Mouse (Mus musculus) gonadal fat pad, adult 2 months (tissue): ENCODE measurements around the gene Erc1. TPM values are rescaled to one million over a fixed set of nuclear protein-coding genes. Genes with fewer than 3 reads are reported as not detected.

ENCODE experiments used
- DNase-seq: peaks from one replicate; pipeline ENCODE4 v3.0.0-alpha.2; 2012; ENCODE audit warnings: low read depth
- polyA plus RNA-seq: library from polyadenylated mRNA; depleted of rRNA; stranded (reverse); fragments of >200 nt; gene quantifications from 2 replicates; pipeline ENCODE4 v1.2.3, GENCODE M21; 2012

The Erc1 gene
- polyA plus RNA-seq, 1 experiment, result 13.7 TPM

DNA sequence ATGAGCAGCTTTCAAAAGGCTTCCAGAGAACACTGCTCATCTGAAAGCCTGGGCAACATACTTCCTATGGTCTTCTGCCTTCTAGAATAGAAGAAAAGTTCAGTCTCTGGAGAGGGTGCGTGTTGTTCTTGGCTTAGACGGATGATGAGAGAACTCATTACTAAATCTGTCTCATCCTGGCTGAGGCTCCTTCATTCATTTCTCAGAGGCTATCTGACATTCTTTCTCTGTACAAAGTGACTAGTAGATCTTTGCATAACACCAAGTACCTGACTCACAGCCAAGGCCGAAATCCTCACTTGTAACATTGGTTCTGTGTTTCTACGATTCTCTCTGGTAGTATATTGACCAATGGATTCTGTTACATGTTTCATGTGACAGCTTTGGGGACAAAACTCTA is 252.5 kb downstream of the Erc1 start:
- peak; percentile 52 for DNase-seq

DNA sequence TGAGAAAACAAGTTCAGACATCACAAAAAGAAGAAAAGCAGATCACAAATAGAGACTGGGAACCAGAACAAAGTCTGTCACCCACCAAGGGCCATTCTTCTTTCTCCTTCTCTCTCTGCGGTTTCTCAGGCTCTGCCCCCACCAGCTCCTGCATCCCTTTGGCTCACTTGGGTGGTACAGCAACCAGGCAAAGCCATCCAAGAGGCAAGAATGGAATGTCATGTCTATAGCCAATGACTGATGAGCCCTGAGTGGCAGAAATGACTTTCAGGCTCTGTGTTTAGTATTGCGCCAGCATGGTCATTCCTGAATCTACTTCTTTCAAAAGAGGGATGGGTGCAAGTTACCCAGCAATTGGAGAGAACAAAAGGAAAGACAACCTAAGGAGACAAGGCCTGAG is 257.1 kb downstream of the Erc1 start:
- DNase-seq, result no peak

GRCm38 (mm10) chr6:119587897-119588296 is 260.1 kb downstream of the Erc1 start:
- DNase-seq, result no peak

DNA sequence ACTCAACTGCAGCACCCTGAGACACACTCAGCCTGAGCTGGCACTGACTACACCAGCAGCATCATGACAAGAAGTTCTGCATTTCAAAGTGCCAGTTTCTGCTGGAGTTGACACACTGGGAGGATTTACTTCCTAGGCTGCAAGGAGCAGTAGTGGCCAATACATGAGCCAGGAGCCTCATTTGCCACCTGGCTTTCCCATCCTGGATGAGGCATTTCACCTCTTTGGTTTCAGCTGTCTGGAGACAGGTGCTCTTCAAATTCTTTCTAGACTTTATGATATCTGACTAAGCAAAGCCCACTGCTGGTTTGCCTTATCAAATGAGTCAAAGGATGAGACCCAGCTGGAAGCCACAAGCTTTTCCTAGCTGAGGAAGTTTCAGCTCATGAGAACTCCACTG is 260.5 kb downstream of the Erc1 start:
- no peak for DNase-seq

- DNase-seq, result no peak
Observed at GRCm38 (mm10) chr6:119585652-119586375, 262.2 kb downstream of the Erc1 start.

GRCm38 (mm10) chr6:119584061-119584460 is 263.9 kb downstream of the Erc1 start:
- no peak for DNase-seq

GRCm38 (mm10) chr6:119583165-119583564 is 264.8 kb downstream of the Erc1 start:
- DNase-seq, result no peak

- DNase-seq, result no peak
Observed at GRCm38 (mm10) chr6:119576706-119577105, 271.3 kb downstream of the Erc1 start.

DNA sequence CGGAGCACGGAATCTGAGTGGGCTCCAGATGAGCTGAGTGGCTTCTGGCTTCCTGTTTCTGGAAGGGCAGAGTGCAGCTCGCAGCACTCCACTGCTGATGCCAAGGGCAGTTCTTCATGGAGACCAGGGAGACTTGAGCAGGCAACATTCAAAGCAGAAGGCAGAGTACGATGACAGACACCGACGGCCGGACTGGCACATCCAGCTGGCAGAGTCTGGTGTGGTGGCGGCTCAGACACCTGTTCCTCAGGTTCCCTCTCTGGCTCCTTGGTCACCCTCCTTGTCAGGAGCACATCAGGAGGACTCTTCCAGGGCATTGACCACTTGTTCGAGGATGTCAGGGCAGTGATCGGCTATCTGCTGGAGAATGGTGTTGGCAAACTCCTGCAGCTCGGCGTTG is 272.6 kb downstream of the Erc1 start:
- no peak for DNase-seq

DNA sequence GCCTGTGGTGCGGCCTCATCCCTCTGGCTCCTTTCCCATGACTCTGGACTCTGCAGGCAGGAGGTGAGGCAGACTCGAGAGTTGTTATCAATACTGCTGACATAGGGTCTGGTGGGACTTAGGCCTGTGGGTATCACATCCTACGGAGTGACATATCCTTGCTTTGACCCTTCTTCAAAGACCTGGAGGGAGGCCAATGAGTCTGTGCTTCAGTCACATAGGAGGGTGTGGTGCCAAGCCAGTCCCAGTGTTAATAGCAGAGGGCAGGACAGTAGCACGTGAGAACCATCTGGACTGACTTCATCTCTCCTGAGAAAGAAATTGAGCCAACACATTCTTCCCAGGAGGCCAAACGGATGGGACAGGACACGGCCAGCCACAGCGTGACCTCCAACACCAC is 275.7 kb downstream of the Erc1 start:
- DNase-seq, result no peak

DNA sequence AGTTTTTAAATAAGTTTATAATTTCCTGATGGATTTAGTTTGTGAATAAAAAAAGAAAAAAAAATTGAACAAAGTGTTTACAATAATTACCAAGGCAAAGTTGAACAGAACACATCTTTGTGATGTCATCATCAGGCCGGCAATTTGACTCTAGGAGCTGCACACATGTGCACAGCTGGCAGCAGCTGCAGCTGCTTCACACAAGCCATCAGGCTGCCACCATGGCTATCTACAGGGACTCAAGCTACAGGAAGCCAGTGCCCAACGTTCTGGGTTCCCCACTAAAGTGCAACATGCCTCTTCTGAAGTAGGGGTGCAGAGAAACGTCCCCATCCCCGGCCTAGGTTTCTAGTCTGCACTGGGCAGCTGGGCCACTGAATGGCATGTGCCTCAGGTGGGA is 277.2 kb downstream of the Erc1 start:
- DNase-seq, result no peak

DNA sequence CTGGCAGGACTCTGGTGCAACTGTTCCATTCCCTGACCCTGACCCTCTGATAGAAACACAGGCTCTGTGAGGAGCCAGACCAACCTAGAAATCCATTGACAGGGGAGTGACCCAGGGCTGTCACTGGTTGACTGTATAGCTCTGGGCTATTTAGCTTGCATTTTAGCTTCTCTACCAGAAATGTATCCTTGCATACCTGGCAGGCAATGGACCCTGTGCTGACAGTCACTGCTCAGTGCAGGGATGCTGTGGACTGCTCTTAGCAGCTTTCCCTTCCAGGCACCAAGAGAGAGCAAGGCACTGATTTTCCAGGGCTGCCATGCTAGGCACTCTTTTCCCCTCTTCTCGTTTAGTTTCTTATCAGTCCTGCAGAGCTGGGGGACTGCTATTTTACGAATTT is 279.6 kb downstream of the Erc1 start:
- no peak for DNase-seq

- DNase-seq, result no peak
Observed at GRCm38 (mm10) chr6:119565451-119566379, 282.3 kb downstream of the Erc1 start.

GRCm38 (mm10) chr6:119562558-119562957 is 285.4 kb downstream of the Erc1 start:
- no peak for DNase-seq

GRCm38 (mm10) chr6:119558855-119559254 is 289.1 kb downstream of the Erc1 start:
- DNase-seq, result no peak

DNA sequence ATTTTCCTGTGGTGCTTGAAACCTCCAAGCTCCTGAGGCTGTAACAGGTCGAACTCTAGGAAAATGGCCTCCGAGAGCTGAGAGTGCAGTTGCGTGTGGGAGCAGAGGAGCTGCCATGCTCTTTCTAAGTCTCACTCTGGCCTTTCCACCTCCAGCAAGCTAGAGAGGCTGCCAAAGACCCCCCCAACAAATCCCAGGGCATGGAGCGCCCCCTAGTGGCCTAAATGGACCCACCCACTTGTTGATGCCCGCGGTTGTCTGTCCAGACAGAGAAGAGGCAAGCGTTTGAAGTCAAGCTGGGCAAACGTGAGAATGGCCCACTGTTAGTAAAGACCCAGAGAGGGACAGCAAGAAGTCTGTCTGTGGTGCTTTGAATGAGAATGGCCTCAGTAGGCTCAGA is 293.5 kb downstream of the Erc1 start:
- DNase-seq, result no peak

DNA sequence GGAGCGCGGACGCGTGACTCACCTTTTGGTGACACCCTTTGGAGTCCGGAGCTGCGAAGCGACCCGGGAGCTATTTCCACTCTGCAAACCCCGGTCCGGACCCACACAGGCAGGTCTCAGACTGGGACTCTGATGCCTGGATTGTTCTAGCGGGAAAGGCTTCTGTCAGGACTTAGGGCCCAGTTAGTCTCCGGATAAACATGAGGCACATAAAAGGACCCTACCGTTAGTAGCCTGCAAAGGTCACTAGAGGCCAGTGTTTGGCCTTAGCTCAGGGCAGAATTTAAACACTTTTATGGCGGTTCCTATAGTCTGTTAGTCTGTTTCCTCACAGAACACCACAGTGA is 303.5 kb downstream of the Erc1 start:
- no peak for DNase-seq

GRCm38 (mm10) chr6:119543803-119544517 is 304.0 kb downstream of the Erc1 start, which contains the start of gene Wnt5b:
Gene Wnt5b, minus strand, starts transcription at chr6:119544347.
- DNase-seq, result no peak

DNA sequence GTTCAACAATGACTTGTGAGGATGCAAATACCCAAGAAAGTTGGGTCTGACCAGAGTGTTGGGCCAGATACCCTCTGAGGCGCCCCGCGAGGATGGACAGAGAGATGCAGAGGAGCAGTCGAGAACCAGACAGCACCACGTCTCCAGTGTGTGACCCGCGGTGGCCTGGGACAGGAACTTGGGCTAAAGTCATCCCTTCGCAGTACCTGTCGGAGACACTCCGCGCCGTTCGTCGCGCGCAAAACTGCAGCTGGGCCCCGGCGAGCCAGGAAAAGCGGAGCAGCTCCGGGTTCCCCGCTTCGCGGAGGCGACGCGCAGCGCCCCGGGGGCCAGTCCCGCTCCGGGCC is 304.5 kb downstream of the Erc1 start:
- DNase-seq, result no peak

- DNase-seq, result no peak
Observed at GRCm38 (mm10) chr6:119535867-119536266, 312.1 kb downstream of the Erc1 start.

GRCm38 (mm10) chr6:119533170-119533709 is 314.7 kb downstream of the Erc1 start:
- no peak for DNase-seq

GRCm38 (mm10) chr6:119529659-119530058 is 318.3 kb downstream of the Erc1 start:
- no peak for DNase-seq
